Mouse (Mus musculus): ENCODE measurements around the gene Oscp1.

The Oscp1 gene

DNA sequence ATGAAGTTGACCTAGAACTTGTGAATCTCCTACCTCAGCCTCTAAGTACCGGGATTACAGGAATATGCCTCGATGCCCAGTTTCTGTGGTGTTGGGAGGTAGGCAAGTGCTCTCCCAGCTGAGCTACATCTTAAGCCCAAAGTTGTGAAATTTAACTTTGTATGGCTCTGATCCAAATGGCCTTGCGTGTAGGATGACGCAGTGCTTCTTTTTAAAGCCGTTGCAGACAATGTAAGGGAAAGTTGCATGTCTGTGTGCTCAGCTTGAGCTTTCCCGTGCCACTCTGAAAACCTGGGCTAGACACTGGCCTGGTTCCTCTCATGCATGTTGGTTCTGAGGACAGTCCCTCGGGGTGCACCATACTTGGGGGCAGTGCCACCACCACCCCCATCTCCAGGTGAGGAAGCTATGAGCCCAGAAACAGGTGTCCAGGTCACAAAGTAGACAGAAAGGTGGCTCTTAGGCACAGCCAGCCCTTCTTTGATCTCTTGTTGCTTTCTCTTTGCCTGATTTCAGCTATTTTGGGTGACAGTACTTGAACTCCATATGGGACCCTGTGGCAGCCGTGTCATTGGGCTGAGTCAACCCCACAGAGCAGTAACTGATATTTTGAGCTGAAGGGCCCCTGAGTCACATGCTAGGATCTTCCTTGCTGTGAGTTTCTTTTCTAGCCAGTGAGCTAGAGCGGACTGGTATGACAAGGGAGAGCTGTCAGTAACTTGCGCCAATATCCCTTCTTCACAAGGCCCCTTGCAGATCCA lies 51.4 kb downstream of the Oscp1 start:
- no peak for DNase-seq (ENCODE audit: low read depth in 2 of 2, low spot score in 2 of 2)

DNA sequence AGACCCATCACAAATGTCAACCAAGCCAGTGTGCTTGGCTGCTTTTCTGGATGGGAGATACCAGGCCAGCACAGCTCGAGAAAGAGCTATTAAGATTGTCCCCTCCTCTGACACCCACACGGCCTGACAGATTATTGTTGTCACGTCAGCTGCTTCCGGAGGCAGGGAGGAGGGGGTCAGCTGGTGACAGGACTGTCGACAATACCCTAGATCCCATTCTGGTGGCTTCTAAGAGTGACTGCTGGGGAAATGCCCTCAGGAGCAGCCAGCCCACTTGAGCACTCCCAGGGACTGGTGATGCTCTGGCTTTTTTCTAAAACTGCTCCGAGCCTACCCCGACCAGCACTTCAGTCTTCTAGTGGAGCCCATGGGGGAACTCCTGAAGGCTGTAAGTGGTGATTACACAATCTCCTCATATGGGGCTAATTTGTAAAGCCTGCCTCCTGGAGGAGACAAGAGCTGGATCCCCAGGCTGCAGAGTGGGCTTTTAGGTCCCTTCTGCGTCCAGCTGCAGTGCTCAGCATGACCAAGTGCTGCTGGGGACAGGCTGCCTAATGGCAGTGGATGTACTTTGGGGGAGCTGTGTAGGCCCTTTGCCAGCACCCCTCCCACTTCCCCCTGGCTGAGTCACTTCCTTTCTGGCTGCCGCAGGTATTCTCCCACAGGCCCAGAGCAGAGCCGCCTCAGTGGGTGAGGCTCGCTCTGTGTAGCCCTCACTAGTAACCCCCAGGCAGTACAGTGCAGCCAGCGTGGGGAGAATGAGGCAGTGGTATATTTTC lies 52.2 kb downstream of the Oscp1 start:
- peak; percentile 69 to 77 for DNase-seq (ENCODE audit: low read depth in 2 of 2, low spot score in 2 of 2)

DNA sequence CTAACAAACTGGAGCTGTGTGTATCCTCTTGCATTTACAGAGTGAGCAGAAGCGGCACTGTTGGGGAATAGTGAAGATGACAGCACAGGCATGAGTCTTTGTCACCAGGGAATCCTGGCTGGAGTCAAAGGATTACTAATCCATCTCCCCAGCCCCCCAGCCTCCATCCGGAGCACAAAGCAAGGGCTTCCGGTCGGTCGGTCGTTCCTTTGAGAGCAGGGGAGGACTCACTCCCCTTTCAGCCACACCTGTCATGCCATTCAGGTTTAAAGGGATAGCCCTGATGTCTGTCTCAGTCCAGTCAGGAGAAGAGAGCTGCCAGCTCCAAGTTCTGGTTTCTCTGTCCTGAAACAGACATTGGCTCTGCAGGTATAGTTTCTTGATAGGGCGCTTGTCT lies 52.8 kb downstream of the Oscp1 start:
- DNase-seq (ENCODE audit: low read depth in 2 of 2, low spot score in 2 of 2), result no peak

DNA sequence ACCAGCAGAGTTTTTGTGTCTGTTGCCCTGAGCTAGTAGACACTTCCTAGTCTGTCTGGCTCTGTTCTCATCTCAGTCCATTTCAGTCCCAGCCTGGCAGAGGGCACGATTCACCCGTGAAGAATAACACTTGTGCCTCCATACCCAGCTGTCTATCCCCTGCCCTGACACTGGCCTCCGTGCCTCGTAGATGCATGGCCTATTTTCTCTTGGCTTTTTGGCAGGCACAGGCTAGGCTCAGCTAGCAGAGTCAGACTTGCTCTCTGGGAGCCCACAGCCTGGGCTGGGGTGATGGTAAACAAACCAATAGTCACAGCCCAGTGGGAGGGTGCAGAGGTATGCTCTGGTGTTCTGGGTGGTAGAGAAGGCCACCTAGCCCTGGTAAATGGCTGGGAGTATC lies 54.9 kb downstream of the Oscp1 start:
- DNase-seq (ENCODE audit: low read depth in 2 of 2, low spot score in 2 of 2), result no peak

DNA sequence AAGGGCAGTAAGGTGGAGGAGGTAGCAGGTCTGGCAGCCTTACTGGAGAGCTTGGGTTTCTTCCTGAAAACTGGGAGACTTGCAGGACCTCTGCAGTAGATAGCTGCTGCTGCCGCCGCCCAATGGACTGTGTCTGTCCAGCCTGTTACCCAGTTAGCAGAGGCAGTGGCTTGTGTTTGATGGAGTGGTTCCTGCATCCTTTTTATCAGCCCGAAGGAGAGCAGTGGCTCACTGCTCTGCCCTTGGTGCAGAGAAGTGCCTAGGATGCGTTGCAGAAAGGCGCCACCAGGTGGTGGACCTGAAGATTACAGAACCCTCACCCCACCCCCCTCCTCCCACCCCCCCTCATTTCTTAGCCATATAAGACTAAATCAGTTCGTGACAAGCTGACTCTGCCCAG lies 55.6 kb downstream of the Oscp1 start:
- peak; percentile 63 to 74 for DNase-seq (ENCODE audit: low read depth in 2 of 2, low spot score in 2 of 2)

DNA sequence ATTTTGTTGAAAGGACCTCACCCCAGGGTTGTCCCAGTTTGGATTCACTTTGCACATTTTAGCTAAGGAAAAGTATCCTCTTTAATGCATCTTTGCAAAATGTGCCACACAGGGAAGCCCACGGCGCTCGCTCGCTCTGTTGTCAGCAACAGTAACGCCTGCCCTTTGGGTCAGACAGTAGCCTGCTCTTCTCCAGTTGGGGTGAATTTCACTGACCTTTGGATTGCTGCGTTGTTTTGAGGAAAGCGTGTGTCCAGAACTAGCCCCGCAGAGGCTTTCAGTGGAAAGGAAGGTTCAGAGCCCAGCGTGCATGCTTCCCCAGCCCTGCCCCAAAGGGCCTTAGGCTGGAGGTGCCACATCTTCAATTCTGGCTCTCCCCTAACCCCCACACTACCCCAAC lies 57.0 kb downstream of the Oscp1 start:
- DNase-seq (ENCODE audit: low read depth in 2 of 2, low spot score in 2 of 2), result no peak

DNA sequence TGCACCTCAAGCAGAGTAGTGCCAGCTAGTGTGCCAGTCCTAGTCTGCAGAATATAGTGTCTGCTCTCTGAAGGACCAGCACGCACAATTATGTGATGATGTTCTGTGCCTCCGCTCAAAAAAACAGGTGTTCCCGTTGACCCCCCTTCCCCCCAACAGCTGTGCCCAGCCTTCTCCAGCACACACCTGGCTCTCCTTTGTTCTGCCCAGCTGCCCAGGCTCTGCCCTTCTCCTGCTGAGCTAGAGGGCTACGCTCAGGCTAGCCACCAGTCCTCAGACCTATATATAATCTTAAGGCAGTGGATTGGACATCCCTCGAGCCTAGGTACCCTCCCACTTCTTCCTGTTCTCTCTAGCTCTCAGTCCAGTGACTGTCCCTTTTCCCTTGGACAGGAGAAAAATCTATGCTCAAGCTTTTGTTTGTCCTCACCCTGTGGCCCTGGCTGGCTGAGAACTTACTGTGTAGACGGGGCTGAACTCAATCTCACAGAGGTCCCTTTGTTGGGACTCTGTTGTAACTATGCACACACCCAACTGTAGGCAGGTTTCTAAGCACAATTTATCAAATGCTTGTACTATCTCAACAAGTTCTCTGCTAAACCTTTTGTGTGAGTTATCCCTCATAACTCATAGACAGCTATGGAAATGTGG lies 57.6 kb downstream of the Oscp1 start:
- no peak for DNase-seq (ENCODE audit: low read depth in 2 of 2, low spot score in 2 of 2)

DNA sequence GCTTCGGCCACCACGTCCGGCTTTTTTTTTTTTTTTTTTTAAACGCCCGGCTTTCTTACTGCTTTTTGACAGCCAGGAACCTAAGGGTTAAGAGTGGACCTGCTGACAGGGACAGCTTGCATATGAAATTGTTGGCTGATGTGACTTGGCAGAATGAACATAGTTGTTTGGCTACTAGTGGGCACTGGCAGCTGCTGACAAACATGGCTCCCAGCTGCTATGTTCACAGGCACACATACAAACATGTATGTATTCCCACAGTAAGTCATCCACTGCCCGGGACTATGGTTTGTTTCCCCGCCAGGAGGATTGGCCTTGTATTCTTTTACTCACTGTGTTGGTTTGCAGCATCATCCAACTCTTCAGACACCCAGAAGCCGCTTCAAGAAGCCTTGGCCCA lies 58.8 kb downstream of the Oscp1 start:
- DNase-seq (ENCODE audit: low read depth in 2 of 2, low spot score in 2 of 2), result no peak

DNA sequence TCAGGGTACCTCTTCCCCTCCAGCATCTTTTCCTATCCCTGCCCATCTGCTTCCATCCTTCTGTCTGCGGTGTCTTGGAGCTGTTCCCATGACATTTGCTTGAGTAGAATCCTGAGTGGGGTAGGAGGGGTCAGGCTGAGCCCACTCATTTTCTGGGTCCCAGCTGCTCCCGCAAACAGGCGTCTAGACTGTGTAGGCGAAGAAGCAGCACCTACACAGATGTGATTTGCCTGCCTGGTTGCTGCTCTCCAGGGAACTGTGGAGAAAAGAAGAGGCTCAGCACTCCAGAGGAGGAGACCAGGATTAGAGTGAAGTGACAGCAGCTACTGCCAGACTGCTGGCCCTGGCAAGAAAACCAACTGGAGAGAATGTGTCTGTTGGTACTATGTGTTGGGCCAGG lies 60.3 kb downstream of the Oscp1 start:
- no peak for DNase-seq (ENCODE audit: low read depth in 2 of 2, low spot score in 2 of 2)

DNA sequence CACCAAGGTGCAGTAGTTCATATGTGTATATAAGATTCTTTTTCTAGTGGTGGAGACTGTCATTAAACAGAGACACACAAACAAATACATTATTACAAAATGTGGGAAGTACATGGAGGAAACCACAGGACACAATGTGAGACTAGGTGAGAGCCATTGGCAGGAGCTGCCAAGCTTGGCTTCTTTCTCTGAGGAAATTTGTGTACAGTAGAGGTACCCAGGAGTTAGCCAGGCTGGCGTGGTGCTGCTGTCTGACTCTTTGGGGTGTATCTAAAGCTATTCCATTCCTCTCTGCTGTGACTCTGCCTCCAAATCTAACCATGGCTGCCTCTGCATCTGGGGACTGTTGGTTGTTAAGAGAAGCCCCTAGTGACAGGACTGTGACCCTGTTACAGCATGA lies 60.7 kb downstream of the Oscp1 start:
- DNase-seq (ENCODE audit: low read depth in 2 of 2, low spot score in 2 of 2), result no peak

DNA sequence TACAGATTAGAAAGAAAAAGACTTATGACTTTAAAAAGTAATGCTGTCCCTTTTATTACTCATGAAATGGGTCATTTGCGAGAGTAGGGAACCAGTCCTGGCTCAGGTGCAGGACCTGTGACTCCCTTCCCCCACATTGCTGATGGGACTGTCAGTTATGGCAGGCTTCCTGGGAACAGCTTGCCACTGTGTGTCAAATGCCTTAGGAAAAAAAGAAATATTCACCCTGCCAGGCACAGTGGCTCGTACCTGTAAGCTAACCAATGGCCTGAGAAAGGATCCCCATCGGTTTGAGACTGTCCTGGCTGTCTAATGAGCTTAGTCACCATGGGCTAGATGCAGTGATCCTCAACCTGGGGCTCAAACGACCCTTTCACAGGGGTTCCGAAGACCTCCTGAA lies 61.7 kb downstream of the Oscp1 start:
- no peak for DNase-seq (ENCODE audit: low read depth in 2 of 2, low spot score in 2 of 2)

DNA sequence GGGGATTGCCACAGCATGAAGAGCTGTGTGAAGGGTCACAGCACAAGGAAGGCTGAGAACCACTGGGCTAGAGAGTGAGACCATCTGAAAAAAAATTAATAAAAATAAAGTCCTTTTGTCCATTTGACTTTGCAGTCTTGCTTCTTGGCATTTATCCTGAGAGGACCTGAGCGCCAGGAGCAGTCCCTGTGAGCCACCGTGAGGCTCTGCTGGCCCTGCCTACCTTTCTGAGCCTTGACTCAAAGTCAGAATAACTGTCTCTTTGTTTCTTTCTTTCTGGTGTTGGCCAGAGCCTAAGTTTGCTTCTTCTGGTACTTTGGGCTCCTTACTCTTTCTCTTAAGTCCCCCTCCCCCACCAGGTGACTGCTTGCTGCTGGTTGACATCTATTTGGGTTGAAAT lies 62.1 kb downstream of the Oscp1 start:
- no peak for DNase-seq (ENCODE audit: low read depth in 2 of 2, low spot score in 2 of 2)

DNA sequence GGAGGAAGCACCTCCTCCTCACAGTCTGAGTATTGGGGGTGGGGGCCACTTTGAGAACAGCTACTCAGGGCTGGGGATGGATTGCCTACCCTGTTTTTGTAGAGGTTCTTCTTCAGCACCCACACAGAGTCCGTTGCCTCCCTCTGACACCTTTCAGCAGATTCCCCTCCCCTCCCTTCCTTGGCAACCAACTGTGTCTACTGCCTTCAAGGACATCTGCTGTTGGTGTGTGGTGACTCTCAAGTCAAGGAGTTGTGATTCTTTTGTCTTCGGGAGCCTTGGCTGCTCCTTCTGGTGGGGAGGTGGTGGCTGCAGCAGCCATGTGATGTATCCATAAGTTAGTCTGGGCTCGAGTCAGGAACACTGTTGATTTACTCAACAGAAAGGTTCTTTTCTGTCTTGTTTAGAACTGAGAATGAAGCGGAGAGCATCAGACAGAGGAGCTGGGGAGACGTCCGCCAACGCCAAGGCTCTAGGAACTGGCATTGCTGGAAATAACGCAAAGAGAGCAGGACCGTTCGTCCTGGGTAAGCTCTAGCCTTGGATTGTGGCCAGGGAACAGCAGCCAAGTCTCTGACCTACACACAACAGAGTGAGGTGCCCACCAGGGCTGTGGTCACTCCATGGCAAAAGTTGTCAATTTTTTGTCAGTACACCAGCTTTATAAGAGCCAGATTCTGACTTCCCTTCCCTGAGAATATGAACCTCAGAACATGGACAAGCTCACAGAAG lies 65.1 kb downstream of the Oscp1 start:
- DNase-seq (ENCODE audit: low read depth in 2 of 2, low spot score in 2 of 2), result no peak

DNA sequence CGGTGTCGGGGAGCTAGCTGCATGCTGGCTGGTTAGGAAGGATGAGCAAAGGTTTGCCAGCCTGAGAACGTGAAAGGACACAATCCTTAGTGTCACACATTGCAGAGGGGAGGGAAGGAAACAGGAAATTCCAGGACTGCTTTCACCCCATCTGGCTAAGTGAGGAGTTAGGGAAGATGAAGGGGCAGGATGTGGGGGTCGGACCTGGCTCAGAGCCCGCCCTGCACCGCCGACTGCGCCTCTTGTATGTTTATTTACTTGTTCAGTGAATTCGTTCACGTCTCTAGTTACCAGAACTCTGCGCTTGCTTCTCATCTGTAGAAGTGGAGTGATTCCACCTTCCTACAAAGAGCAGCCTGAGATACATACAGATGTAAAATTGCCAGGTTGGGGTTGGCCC lies 72.1 kb downstream of the Oscp1 start:
- DNase-seq (ENCODE audit: low read depth in 2 of 2, low spot score in 2 of 2), result no peak

DNA sequence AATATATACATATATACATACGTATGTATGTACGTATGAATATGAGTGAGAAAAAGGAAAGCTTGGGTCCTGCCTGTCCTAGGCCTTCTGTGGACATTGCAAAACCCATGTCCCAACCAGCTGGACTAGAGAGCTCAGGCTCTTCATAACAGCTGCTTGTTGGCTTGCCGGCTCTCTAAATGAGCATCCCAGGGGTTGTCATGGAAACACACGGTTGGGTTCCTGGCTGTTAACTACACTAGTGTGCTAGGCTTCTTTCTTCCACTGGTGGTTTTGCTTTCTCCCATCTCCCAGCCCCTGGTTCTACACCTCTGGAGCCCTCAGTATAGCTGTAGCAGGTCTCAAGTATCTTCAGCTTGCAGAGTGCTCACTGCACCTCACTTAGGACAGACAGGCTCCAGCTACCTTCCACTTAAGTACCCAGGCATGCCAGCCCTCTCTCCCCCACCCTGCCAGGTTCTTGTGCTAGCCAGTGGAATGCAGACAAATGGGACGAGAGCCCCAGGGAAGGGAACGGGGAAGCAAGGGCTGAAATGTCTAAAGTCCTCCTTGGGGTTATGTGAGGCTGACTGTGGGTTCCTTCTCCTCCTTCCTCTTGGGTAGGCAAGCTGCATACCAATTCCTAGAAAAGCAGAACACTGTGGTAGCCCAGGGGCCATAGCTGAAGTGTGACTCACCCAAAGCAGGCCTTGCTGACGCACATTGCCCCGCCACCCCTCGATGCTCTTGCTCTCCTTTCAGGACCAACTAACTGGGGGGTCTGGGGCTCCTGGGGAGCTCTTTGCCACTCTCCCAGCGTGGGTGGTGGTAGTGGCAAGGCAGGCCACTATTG lies 73.1 kb downstream of the Oscp1 start:
- DNase-seq (ENCODE audit: low read depth in 2 of 2, low spot score in 2 of 2), result no peak

DNA sequence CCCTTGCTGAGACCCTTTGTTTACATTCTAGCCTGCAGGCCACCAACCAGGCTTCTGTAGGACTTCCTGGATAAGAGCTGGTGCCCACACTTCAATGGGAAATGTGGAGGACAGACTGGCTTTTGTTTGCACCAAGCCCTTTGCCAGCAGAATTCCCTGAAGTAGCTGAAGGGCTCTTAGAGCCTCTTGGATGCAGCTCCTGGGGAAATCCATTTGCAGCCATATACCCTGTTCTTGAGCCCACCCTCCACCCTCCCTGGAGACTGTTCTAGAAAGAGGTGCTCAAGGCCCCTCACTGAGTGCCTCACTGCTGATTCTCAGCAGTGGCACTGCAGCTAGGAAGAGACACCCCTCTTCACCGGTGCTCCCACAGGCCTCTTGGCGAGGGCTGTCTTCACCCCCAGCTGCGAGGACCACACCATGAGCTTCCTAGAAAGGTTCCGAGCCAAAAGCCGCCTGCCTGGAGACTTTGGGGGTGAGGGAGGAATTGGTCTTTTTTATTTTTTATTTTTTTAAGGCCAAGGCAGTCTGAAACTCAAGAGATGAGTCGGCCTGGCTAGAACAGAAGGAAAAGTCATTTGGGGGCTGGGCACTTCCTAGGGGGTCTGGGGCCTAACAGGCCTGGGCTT lies 74.4 kb downstream of the Oscp1 start:
- DNase-seq (ENCODE audit: low read depth in 2 of 2, low spot score in 2 of 2), result no peak

DNA sequence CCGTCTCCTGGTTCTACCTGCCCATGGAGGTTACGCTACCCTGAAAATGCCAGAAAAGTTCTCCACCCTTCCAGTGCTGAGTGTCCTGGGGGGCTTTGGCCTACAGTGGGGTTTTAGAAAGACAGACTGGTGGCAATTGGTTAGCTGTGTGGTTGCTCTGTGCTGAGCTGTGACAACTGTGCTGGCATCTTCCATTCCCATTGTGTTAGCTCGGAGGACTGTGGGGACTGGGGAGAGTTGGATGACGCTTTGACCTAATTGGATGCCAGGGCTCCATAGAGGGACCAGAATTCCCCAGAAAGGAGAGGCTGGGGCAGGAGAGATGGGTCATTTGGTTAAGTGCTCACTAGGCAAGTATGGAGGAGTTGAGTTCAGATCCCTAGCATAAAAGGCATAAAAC lies 75.9 kb downstream of the Oscp1 start:
- DNase-seq (ENCODE audit: low read depth in 2 of 2, low spot score in 2 of 2), result no peak

DNA sequence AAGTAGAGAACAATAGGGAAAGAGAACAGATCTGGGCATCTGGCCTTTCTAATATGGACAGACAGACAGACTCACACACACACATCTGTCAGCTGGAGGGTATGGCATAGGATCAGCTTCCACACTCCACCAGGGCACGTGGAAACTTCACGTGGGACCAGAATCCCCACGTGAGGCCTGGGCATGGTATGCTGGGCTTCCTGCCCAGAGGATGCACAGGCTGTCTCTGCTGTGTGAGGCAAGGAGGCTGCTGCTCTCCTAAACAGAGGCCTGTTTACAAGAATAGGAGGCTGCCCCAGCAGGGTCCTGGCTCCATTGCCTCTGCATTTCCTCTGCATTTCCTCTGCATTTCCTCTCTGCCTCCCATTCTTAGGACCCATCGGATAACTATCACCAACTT lies 76.3 kb downstream of the Oscp1 start:
- DNase-seq (ENCODE audit: low read depth in 2 of 2, low spot score in 2 of 2), result no peak

DNA sequence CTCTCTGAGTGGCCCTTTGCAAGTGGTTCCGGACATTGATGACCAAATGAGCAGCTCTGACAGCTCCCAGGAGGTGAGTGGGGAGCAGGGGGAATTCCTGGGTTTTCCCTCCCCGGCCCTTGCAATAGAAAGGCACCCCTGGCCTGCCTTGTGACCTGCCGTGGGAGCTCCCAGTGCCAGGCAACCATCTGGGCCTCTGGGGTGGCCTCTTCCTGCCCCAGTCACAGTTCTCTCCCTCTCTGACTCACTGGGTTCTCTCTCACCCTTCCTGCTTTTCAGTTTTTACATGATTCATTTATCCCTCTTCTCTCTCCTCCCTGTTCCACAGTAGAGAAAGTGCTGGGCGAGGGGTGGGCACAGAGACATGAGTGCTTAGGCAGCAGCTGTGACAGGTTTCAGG lies 79.4 kb downstream of the Oscp1 start:
- no peak for DNase-seq (ENCODE audit: low read depth in 2 of 2, low spot score in 2 of 2)

DNA sequence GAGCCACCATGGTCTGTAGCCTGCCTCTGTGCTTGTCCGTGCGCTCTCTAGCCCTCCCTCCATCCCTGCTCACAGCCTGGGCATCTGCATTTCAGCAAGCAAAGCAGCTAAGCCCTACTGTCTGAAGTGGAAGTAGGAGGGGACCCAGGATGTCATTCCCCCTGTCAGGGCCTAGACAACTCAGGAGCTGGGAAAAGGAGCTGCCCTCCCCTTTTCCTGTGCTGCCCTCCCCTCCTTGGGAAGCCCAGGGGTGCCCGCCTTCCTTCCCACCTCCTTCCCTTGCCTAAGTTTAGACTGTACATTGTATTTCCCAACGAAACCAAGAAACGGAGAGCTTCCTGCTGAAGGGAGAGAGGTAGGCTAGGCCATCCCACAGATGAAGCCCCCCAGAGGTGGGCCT lies 82.7 kb downstream of the Oscp1 start:
- no peak for DNase-seq (ENCODE audit: low read depth in 2 of 2, low spot score in 2 of 2)
